Mouse (Mus musculus) spleen, adult 2 months (tissue): Measurements from ENCODE around the gene Shc3. TPM values are rescaled to one million over a fixed set of nuclear protein-coding genes. Genes with fewer than 3 reads are reported as not detected.

Experiments
- DNase-seq, 2 experiments: peaks; one replicate each; pipeline versions ENCODE4 v3.0.0 to v3.0.0-alpha.2; 2012 to 2021; ENCODE audit warnings: low spot score in 2 of 2, low read depth in 1 of 2
- H3K27ac ChIP-seq: fragments of 200-500 bp; 2 replicates; pipeline ENCODE4 v1.5.1; 2012; ENCODE audit warnings: low read length, inconsistent platforms; ENCODE audit not compliant: insufficient read depth
- H3K27me3 ChIP-seq: fragments of 200-500 bp; 2 replicates; pipeline ENCODE4 v1.6.1; 2012; ENCODE audit warnings: mild to moderate bottlenecking, moderate library complexity, low read length, inconsistent platforms; ENCODE audit not compliant: control insufficient read depth, insufficient read depth
- H3K36me3 ChIP-seq: fragments of 200-500 bp; 2 replicates; pipeline ENCODE4 v1.6.1; 2012; ENCODE audit warnings: mild to moderate bottlenecking, low read length, inconsistent platforms; ENCODE audit not compliant: control insufficient read depth, insufficient read depth
- H3K4me1 ChIP-seq: fragments of 200-500 bp; 2 replicates; pipeline ENCODE4 v1.6.1; 2011; ENCODE audit warnings: inconsistent platforms; ENCODE audit not compliant: control insufficient read depth, insufficient read depth, insufficient read length
- H3K4me3 ChIP-seq: fragments of 200-500 bp; 2 replicates; pipeline ENCODE4 v1.5.1; 2011; ENCODE audit warnings: mild to moderate bottlenecking, inconsistent platforms; ENCODE audit not compliant: insufficient read depth, insufficient read length; ENCODE audit errors: extremely low read depth
- CTCF ChIP-seq: fragments of 200-500 bp; IDR thresholded peaks from 2 replicates; pipeline ENCODE4 v1.5.1; 2011; ENCODE audit warnings: mild to moderate bottlenecking, inconsistent platforms; ENCODE audit not compliant: insufficient read depth, insufficient read length, insufficient replicate concordance; ENCODE audit errors: extremely low read depth
- POLR2A ChIP-seq: fragments of 200-500 bp; IDR thresholded peaks from 2 replicates; pipeline ENCODE4 v1.6.1; 2011; ENCODE audit warnings: low read depth, low read length, inconsistent platforms
- WGBS: fragments of 180-500 bp; shearing (Covaris S2); methylation state at CpG from one replicate; pipeline ENCODE4 v1.1.7; 2018; 5-methylcytosine and 5-hydroxymethylcytosine counted together
- polyA plus RNA-seq: library from polyadenylated mRNA; depleted of rRNA; stranded (reverse); fragments of >200 nt; gene quantifications from 2 replicates; pipeline ENCODE4 v1.2.3, GENCODE M21; 2012

Shc3 gene
- polyA plus RNA-seq, 1 experiment, result 0.14 TPM

- Histone ChIP-seq H3K36me3 (no peaks in the 10 kb centered on the region), H3K27ac (no peak overlapping the region), H3K4me1 (no peaks in the 10 kb centered on the region), H3K27me3 (no peaks in the 10 kb centered on the region), H3K4me3 (no peak overlapping the region)
- WGBS, result 86% methylated on average over 15 of the region's 15 CpGs
- TF ChIP-seq POLR2A, result no peak
- TF ChIP-seq CTCF, result no peak
- no peak for DNase-seq
Measured at GRCm38 (mm10) chr13:51419501-51419900, 149.7 kb downstream of the Shc3 start.

- no peak overlapping the region for H3K4me3 ChIP-seq
- 84% methylated on average over 19 of the region's 19 CpGs for WGBS
Measured at GRCm38 (mm10) chr13:51418942-51419451, 150.2 kb downstream of the Shc3 start.

GRCm38 (mm10) chr13:51418268-51418941 lies 150.8 kb downstream of the Shc3 start:
- 16% methylated on average over 20 of the region's 20 CpGs for WGBS
- Histone ChIP-seq H3K27me3 (no peaks in the 10 kb centered on the region), H3K27ac (no peak overlapping the region), H3K4me3 (no peak overlapping the region), H3K36me3 (no peaks in the 10 kb centered on the region), H3K4me1 (no peaks in the 10 kb centered on the region)
- DNase-seq, result peak in 1 of 2 experiments; percentile 80
- TF ChIP-seq POLR2A (no peak), CTCF (peak; percentile 81; the same call in 1 of the 2 replicates)

More at GRCm38 (mm10) chr13:51418942-51419451, 150.2 kb downstream of the Shc3 start:
- no peaks in the 10 kb centered on the region for H3K36me3 ChIP-seq
- TF ChIP-seq CTCF, result no peak
- TF ChIP-seq POLR2A, result no peak
- no peak for DNase-seq
- H3K4me1 ChIP-seq, result no peaks in the 10 kb centered on the region
- H3K27me3 ChIP-seq, result no peaks in the 10 kb centered on the region
- H3K27ac ChIP-seq, result no peak overlapping the region

GRCm38 (mm10) chr13:51417796-51418195 lies 151.4 kb downstream of the Shc3 start:
- TF ChIP-seq POLR2A, result no peak
- TF ChIP-seq CTCF, result no peak
- WGBS, result 29% methylated on average over 6 of the region's 6 CpGs
- Histone ChIP-seq H3K4me3 (no peak overlapping the region), H3K27me3 (no peaks in the 10 kb centered on the region), H3K36me3 (no peaks in the 10 kb centered on the region), H3K4me1 (no peaks in the 10 kb centered on the region), H3K27ac (no peak overlapping the region)
- no peak for DNase-seq

GRCm38 (mm10) chr13:51416727-51417126 lies 152.5 kb downstream of the Shc3 start:
- Histone ChIP-seq H3K4me3 (no peak overlapping the region), H3K27me3 (no peaks in the 10 kb centered on the region), H3K4me1 (no peaks in the 10 kb centered on the region), H3K36me3 (no peaks in the 10 kb centered on the region), H3K27ac (no peak overlapping the region)
- WGBS, result 88% methylated on average over 11 of the region's 11 CpGs
- DNase-seq, result no peak
- TF ChIP-seq CTCF (no peak), POLR2A (no peak)

GRCm38 (mm10) chr13:51413461-51413860 lies 155.8 kb downstream of the Shc3 start:
- peak in 1 of 2 experiments; percentile 49 for DNase-seq
- WGBS, result 45% methylated on average over 3 of the region's 3 CpGs
- Histone ChIP-seq H3K27me3 (0 out of 2 replicates have a peak, but pooled peaks cover 3% of the 10 kb centered on the region), H3K36me3 (no peaks in the 10 kb centered on the region), H3K4me3 (no peak overlapping the region), H3K4me1 (no peaks in the 10 kb centered on the region), H3K27ac (no peak overlapping the region)
- TF ChIP-seq POLR2A (no peak), CTCF (peak; percentile 36; the same call in 1 of the 2 replicates)

- Histone ChIP-seq H3K36me3 (no peaks in the 10 kb centered on the region), H3K27me3 (0 out of 2 replicates have a peak, but pooled peaks cover 4% of the 10 kb centered on the region), H3K4me1 (no peaks in the 10 kb centered on the region; the same call in 1 of the 2 replicates), H3K4me3 (no peak overlapping the region), H3K27ac (no peak overlapping the region)
- WGBS, result 72% methylated on average over 12 of the region's 12 CpGs
- DNase-seq, result no peak
- TF ChIP-seq POLR2A (no peak), CTCF (no peak)
Measured at GRCm38 (mm10) chr13:51411696-51412430, 157.4 kb downstream of the Shc3 start.
